Mouse (Mus musculus) cerebellum, adult 9-10 months (tissue): ENCODE measurements around the gene Vps54.

ENCODE experiments used
- DNase-seq: peaks from one replicate; pipeline ENCODE4 v3.0.0; 2022

The Vps54 gene

GRCm38 (mm10) chr11:21346020-21346419 is 106.9 kb downstream of the Vps54 start:
- DNase-seq: no peak

GRCm38 (mm10) chr11:21348890-21349289 is 109.8 kb downstream of the Vps54 start:
- no peak for DNase-seq

GRCm38 (mm10) chr11:21351296-21351695 is 112.2 kb downstream of the Vps54 start:
- no peak for DNase-seq

- DNase-seq: no peak
These were observed 124.3 kb downstream of the Vps54 start for GRCm38 (mm10) chr11:21363144-21363940.

GRCm38 (mm10) chr11:21368466-21368865 is 129.4 kb downstream of the Vps54 start:
- no peak for DNase-seq

- no peak for DNase-seq
These were observed 130.4 kb downstream of the Vps54 start for GRCm38 (mm10) chr11:21369248-21370016.

- peak; percentile 48 for DNase-seq
These were observed 131.5 kb downstream of the Vps54 start for GRCm38 (mm10) chr11:21370399-21371121.
